ENCODE assay signal across 22 mouse cellular contexts in the genomic region with DNA sequence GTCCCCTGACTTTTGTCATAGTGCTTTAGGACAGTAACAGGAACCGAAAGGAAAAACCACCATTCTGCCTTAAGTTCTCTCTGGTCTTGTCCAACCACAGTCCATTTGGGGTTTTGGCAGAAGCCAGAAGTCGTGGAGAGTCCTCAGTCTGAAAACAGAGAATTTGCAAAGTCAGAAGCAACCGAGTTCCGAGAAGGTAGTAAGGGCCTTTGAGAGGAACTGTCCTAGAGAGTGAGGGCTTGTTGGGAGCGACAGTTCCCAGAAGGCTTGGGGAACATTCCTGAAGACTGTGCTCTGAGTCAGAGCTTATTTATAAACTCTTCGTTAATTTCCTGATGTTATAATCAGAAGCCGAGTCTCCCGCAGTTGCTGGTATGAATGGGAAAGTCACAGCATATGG.
DNase-seq lines count a peak whose midpoint lies in the region; ATAC-seq lines count a peak whose summit lies in the region.
"Had no signal": no experiment of that assay in that cellular context is flagged by ENCODE, and none has a peak within 500 bp of the region (broad histone marks: within the 10 kb centered on the region; RNA-seq: fewer than 3 reads in every experiment).

No protein-coding gene starts in this region.

- no peak for DNase-seq in frontal cortex, postnatal 14 days (ENCODE audit: low spot score in 2 of 2)
- DNase-seq in layer of hippocampus, adult 9-11 months: peak; percentile 44
- no peak for DNase-seq in layer of hippocampus, postnatal 36 days
- DNase-seq in urinary bladder, postnatal 36 days (ENCODE audit: low spot score in 2 of 2): no peak
- no peak for DNase-seq in midbrain, embryonic 14.5 days
- DNase-seq: cerebellum, adult 9-11 months; kidney, adult 11 months; liver, postnatal 0 days; spleen, adult 18-20 months had no signal

- no peaks in the 10 kb centered on the region for H3K27me3 ChIP-seq in midbrain, embryonic 14.5 days (ENCODE audit: control insufficient read depth, insufficient read depth, low read length)
- H3K27me3 ChIP-seq: embryonic facial prominence, embryonic 15.5 days; heart, embryonic 15.5 days; midbrain, embryonic 13.5 days; neural tube, embryonic 15.5 days; stomach, embryonic 15.5 days had no signal

- H3K27ac ChIP-seq in midbrain, embryonic 14.5 days (replicated peaks; ENCODE audit: low read depth, low read length): no peak overlapping the region
- H3K27ac ChIP-seq: embryonic facial prominence, embryonic 15.5 days; heart, embryonic 15.5 days; hindbrain, postnatal 0 days; kidney, postnatal 0 days; midbrain, embryonic 13.5 days; neural tube, embryonic 15.5 days; stomach, embryonic 15.5 days had no signal

- no peaks in the 10 kb centered on the region for H3K4me1 ChIP-seq in midbrain, embryonic 14.5 days (ENCODE audit: control insufficient read depth, insufficient read depth, low read length)
- H3K4me1 ChIP-seq: embryonic facial prominence, embryonic 15.5 days; midbrain, embryonic 13.5 days; neural tube, embryonic 15.5 days; stomach, embryonic 15.5 days had no signal

- 92% methylated on average over 8 of the region's 8 CpGs for WGBS in midbrain, embryonic 14.5 days

- no peak overlapping the region for H3K4me2 ChIP-seq in midbrain, embryonic 14.5 days (ENCODE audit: low read length)
- H3K4me2 ChIP-seq: embryonic facial prominence, embryonic 15.5 days; heart, embryonic 15.5 days; midbrain, embryonic 13.5 days; neural tube, embryonic 15.5 days; stomach, embryonic 15.5 days had no signal

- no peaks in the 10 kb centered on the region for H3K36me3 ChIP-seq in midbrain, embryonic 14.5 days (ENCODE audit: control insufficient read depth, insufficient read depth, low read length)
- H3K36me3 ChIP-seq: embryonic facial prominence, embryonic 15.5 days; G1E; heart, embryonic 15.5 days; midbrain, embryonic 13.5 days; neural tube, embryonic 15.5 days; stomach, embryonic 15.5 days had no signal

- ATAC-seq in frontal cortex, adult (ENCODE audit: low TSS enrichment): peak; percentile 79
- peak; percentile 58 for ATAC-seq in common myeloid progenitor, adult 5-6 weeks (replicated peaks; ENCODE audit: low read depth, poor library complexity, severe bottlenecking)
- ATAC-seq in megakaryocyte progenitor cell, adult 5-6 weeks (replicated peaks; ENCODE audit: poor library complexity): peak; percentile 39; the same call in 1 of the 2 replicates
- ATAC-seq in midbrain, embryonic 14.5 days (ENCODE audit: low FRiP score, low TSS enrichment): no peak
- ATAC-seq: CD4-positive, CD25-positive, alpha-beta regulatory T cell, adult 4 months; hindbrain, postnatal 0 days; liver, postnatal 0 days; midbrain, embryonic 13.5 days had no signal

- no peak overlapping the region for H3K9ac ChIP-seq in midbrain, embryonic 14.5 days (replicated peaks; ENCODE audit: low read length)
- H3K9ac ChIP-seq: embryonic facial prominence, embryonic 15.5 days; heart, embryonic 15.5 days; liver, postnatal 0 days; midbrain, embryonic 13.5 days; neural tube, embryonic 15.5 days; stomach, embryonic 15.5 days had no signal

- no peak overlapping the region for H3K4me3 ChIP-seq in midbrain, embryonic 14.5 days (replicated peaks; ENCODE audit: low read depth, low read length)
- H3K4me3 ChIP-seq: embryonic facial prominence, embryonic 15.5 days; heart, embryonic 15.5 days; midbrain, embryonic 13.5 days; myocyte; neural tube, embryonic 15.5 days; stomach, embryonic 15.5 days had no signal

- H3K9me3 ChIP-seq in midbrain, embryonic 14.5 days (ENCODE audit: control insufficient read depth, low read length): peaks cover 5% of the 10 kb centered on the region; the same call in 1 of the 2 replicates
- H3K9me3 ChIP-seq: embryonic facial prominence, embryonic 15.5 days; heart, embryonic 15.5 days; stomach, embryonic 15.5 days had no signal
